ENCODE assay signal across 12 mouse cellular contexts in genomic region chr16:97098508-97098907, GRCm38 (mm10).
A peak's percentile ranks its signal among the peaks of the same experiment; 100 is the strongest.
DNase-seq lines count a peak whose midpoint lies in the region; ATAC-seq and TF ChIP-seq lines count a peak whose summit lies in the region.
"Had no signal": no experiment of that assay in that cellular context is flagged by ENCODE, and none has a peak within 500 bp of the region (broad histone marks: within the 10 kb centered on the region; RNA-seq: fewer than 3 reads in every experiment).

No protein-coding gene starts in this region.

- no peaks in the 10 kb centered on the region for H3K36me3 ChIP-seq in forebrain, embryonic 12.5 days (replicated peaks)
- no peaks in the 10 kb centered on the region for H3K36me3 ChIP-seq in neural tube, embryonic 15.5 days
- no peaks in the 10 kb centered on the region for H3K36me3 ChIP-seq in liver, postnatal 0 days (replicated peaks; ENCODE audit: insufficient read depth, low read length)
- H3K36me3 ChIP-seq: embryonic facial prominence, embryonic 13.5 days; liver, embryonic 15.5 days had no signal

- DNase-seq in left cerebral cortex, postnatal 25 days (ENCODE audit: low spot score in 2 of 2), result peak; percentile 27 to 53
- no peak for DNase-seq in left cerebral cortex, adult 18-20 months (ENCODE audit: low spot score in 2 of 2)
- peak; percentile 31 for DNase-seq in hindlimb bud, embryonic 11.5 days (ENCODE audit: extremely low spot score, low read depth, low spot score)
- DNase-seq in lung, adult 2 months, result no peak
- DNase-seq in liver, postnatal 0 days, result no peak
- no peak for DNase-seq in cerebellum, adult 9-10 months
- DNase-seq: right cerebral cortex, postnatal 4 days had no signal

- H3K4me2 ChIP-seq in forebrain, embryonic 12.5 days, result no peak overlapping the region
- H3K4me2 ChIP-seq in neural tube, embryonic 15.5 days, result no peak overlapping the region
- no peak overlapping the region for H3K4me2 ChIP-seq in liver, postnatal 0 days (ENCODE audit: low read depth, low read length)
- H3K4me2 ChIP-seq: embryonic facial prominence, embryonic 13.5 days; liver, embryonic 15.5 days had no signal

- H3K27ac ChIP-seq in forebrain, embryonic 12.5 days, result peak overlapping the region; percentile 59
- H3K27ac ChIP-seq in neural tube, embryonic 15.5 days (replicated peaks), result peak overlapping the region; percentile 60; the same call in 1 of the 2 replicates
- no peak overlapping the region for H3K27ac ChIP-seq in liver, postnatal 0 days (ENCODE audit: low read depth)
- H3K27ac ChIP-seq: embryonic facial prominence, embryonic 13.5 days; liver, embryonic 15.5 days had no signal

- ATAC-seq in forebrain, embryonic 12.5 days (ENCODE audit: low FRiP score), result peak; percentile 79
- peak; percentile 73 for ATAC-seq in neural tube, embryonic 15.5 days (ENCODE audit: low FRiP score)
- no peak for ATAC-seq in liver, postnatal 0 days

- no peaks in the 10 kb centered on the region for H3K9me3 ChIP-seq in forebrain, embryonic 12.5 days
- no peaks in the 10 kb centered on the region for H3K9me3 ChIP-seq in neural tube, embryonic 15.5 days (replicated peaks)
- H3K9me3 ChIP-seq in liver, postnatal 0 days (ENCODE audit: low read length), result no peaks in the 10 kb centered on the region
- H3K9me3 ChIP-seq: embryonic facial prominence, embryonic 13.5 days; liver, embryonic 15.5 days had no signal

- no peaks in the 10 kb centered on the region for H3K27me3 ChIP-seq in forebrain, embryonic 12.5 days
- H3K27me3 ChIP-seq in neural tube, embryonic 15.5 days (replicated peaks), result 0 out of 2 replicates have a peak, but pooled peaks cover under 1% of the 10 kb centered on the region
- no peaks in the 10 kb centered on the region for H3K27me3 ChIP-seq in liver, postnatal 0 days (ENCODE audit: insufficient read depth, low read length)
- H3K27me3 ChIP-seq: CH12.LX; embryonic facial prominence, embryonic 13.5 days; liver, embryonic 15.5 days had no signal

- TF ChIP-seq EP300 in liver, postnatal 0 days (IDR thresholded peaks at IDR 0.05; ENCODE audit: low read depth), result no peak

- no peak overlapping the region for H3K4me3 ChIP-seq in forebrain, embryonic 12.5 days (replicated peaks)
- no peak overlapping the region for H3K4me3 ChIP-seq in neural tube, embryonic 15.5 days (replicated peaks)
- no peak overlapping the region for H3K4me3 ChIP-seq in lung, adult 2 months (replicated peaks; ENCODE audit: extremely low read depth, low read depth, low read length)
- H3K4me3 ChIP-seq in liver, postnatal 0 days (ENCODE audit: low read depth, low read length), result no peak overlapping the region
- H3K4me3 ChIP-seq: embryonic facial prominence, embryonic 13.5 days; liver, embryonic 15.5 days had no signal

- intact Hi-C loops in left cerebral cortex, postnatal 25 days (cut with DNase I), result no loop called here

- H3K4me1 ChIP-seq in forebrain, embryonic 12.5 days, result peaks cover 19% of the 10 kb centered on the region; the same call in 1 of the 2 replicates
- H3K4me1 ChIP-seq in neural tube, embryonic 15.5 days, result peaks cover 35% of the 10 kb centered on the region
- H3K4me1 ChIP-seq in lung, adult 2 months (ENCODE audit: control insufficient read depth, insufficient read depth, low read length), result no peaks in the 10 kb centered on the region
- no peaks in the 10 kb centered on the region for H3K4me1 ChIP-seq in liver, postnatal 0 days (ENCODE audit: insufficient read depth)
- H3K4me1 ChIP-seq: embryonic facial prominence, embryonic 13.5 days; liver, embryonic 15.5 days had no signal

- WGBS in forebrain, embryonic 12.5 days, result 46% methylated on average over 5 of the region's 5 CpGs
- 19% methylated on average over 5 of the region's 5 CpGs for WGBS in neural tube, embryonic 15.5 days
- WGBS in lung, adult 2 months, result 64% methylated on average over 5 of the region's 5 CpGs
- WGBS in liver, postnatal 0 days (ENCODE audit: insufficient replicate concordance), result 75% methylated on average over 5 of the region's 5 CpGs

- TF ChIP-seq CTCF in lung, adult 2 months (IDR thresholded peaks at IDR 0.05; ENCODE audit: insufficient read depth, low read length), result no peak
- no peak for TF ChIP-seq CTCF in liver, postnatal 0 days (IDR thresholded peaks at IDR 0.05; ENCODE audit: low read depth)

- no peak for TF ChIP-seq POLR2A in lung, adult 2 months (IDR thresholded peaks at IDR 0.05; ENCODE audit: borderline replicate concordance, extremely low read depth, low read depth, low read length)

- H3K9ac ChIP-seq in forebrain, embryonic 12.5 days, result no peak overlapping the region
- H3K9ac ChIP-seq in neural tube, embryonic 15.5 days (replicated peaks), result no peak overlapping the region
- no peak overlapping the region for H3K9ac ChIP-seq in liver, postnatal 0 days (replicated peaks)
- H3K9ac ChIP-seq: embryonic facial prominence, embryonic 13.5 days; liver, embryonic 15.5 days had no signal

Comparison
In these comparisons a context has a peak if more than half of its experiments do, and no peak if none do; other contexts are left out.
1. DNase-seq: peak in left cerebral cortex, postnatal 25 days (2 of 2) and hindlimb bud, embryonic 11.5 days (single experiment); none in left cerebral cortex, adult 18-20 months (0 of 2), lung, adult 2 months (single experiment), liver, postnatal 0 days (single experiment) and cerebellum, adult 9-10 months (single experiment).